In genomic region chr4:53217608-53218290, GRCm38 (mm10) we compare ENCODE assay signal across 8 mouse cellular contexts. TPM values are rescaled to one million over a fixed set of nuclear protein-coding genes. Genes with fewer than 3 reads are reported as not detected.
DNase-seq lines count a peak whose midpoint lies in the region; ATAC-seq and TF ChIP-seq lines count a peak whose summit lies in the region.

No protein-coding gene starts in this region.

- no peaks in the 10 kb centered on the region for H3K36me3 ChIP-seq in G1E (replicated peaks)
- no peaks in the 10 kb centered on the region for H3K36me3 ChIP-seq in hindbrain, embryonic 16.5 days (ENCODE audit: control insufficient read depth, insufficient read depth, low read length)

- H3K4me3 ChIP-seq in G1E (ENCODE audit: low read depth, low read length) = peak overlapping the region; percentile 65
- peak overlapping the region; percentile 81 for H3K4me3 ChIP-seq in gastrocnemius, adult 2 months
- peak overlapping the region; percentile 45 for H3K4me3 ChIP-seq in hindbrain, embryonic 16.5 days (ENCODE audit: low read length)

- peak overlapping the region; percentile 54 for H3K9ac ChIP-seq in hindbrain, embryonic 16.5 days (ENCODE audit: low read depth, low read length)

- H3K27me3 ChIP-seq in G1E (ENCODE audit: insufficient read depth, low read length) = peaks cover 24% of the 10 kb centered on the region
- no peaks in the 10 kb centered on the region for H3K27me3 ChIP-seq in hindbrain, embryonic 16.5 days (replicated peaks; ENCODE audit: control insufficient read depth, insufficient read depth, low read length)

- intact Hi-C loops in gastrocnemius, adult 2 months (cut with DNase I) = loop anchor here (2.0 kb wide), 2 partner anchors 21 to 47 kb away; no protein-coding TSS in a partner anchor

- WGBS in hindbrain, embryonic 16.5 days = under 1% methylated on average over 38 of the region's 38 CpGs

- H3K9me3 ChIP-seq in G1E (replicated peaks) = no peaks in the 10 kb centered on the region
- no peaks in the 10 kb centered on the region for H3K9me3 ChIP-seq in hindbrain, embryonic 16.5 days (ENCODE audit: control insufficient read depth, low read length)

- peak overlapping the region; percentile 69 for H3K4me2 ChIP-seq in hindbrain, embryonic 16.5 days (ENCODE audit: low read length)

- H3K4me1 ChIP-seq in G1E (ENCODE audit: insufficient read depth, low read depth, low read length) = peaks cover 16% of the 10 kb centered on the region
- H3K4me1 ChIP-seq in hindbrain, embryonic 16.5 days (ENCODE audit: control insufficient read depth, insufficient read depth, low read depth, low read length) = peaks cover 20% of the 10 kb centered on the region

- H3K27ac ChIP-seq in gastrocnemius, adult 2 months = peak overlapping the region; percentile 80
- peak overlapping the region; percentile 83 for H3K27ac ChIP-seq in hindbrain, embryonic 16.5 days (ENCODE audit: low read depth, low read length)

- peak; percentile 26 for DNase-seq in G1E (ENCODE audit: low spot score)
- peak; percentile 73 to 76 for DNase-seq in cerebellum, postnatal 14 days
- peak; percentile 88 for DNase-seq in gastrocnemius, adult 2 months
- peak; percentile 60 to 73 for DNase-seq in left cerebral cortex, adult 18-20 months (ENCODE audit: low spot score in 2 of 2)
- peak; percentile 78 to 89 for DNase-seq in lung, postnatal 4 days
- peak; percentile 89 for DNase-seq in retina, postnatal 1 day
- DNase-seq in thymus, postnatal 36 days = peak; percentile 75 to 86

- no peak for TF ChIP-seq CTCF in G1E (IDR thresholded peaks at IDR 0.05; ENCODE audit: low read depth, low read length)
- TF ChIP-seq CTCF in gastrocnemius, adult 2 months (IDR thresholded peaks at IDR 0.05) = no peak

- no peak; the same call in 1 of the 2 replicates for ATAC-seq in G1E (ENCODE audit: extremely low read depth, insufficient number of reproducible peaks, low FRiP score, poor library complexity, severe bottlenecking)
- ATAC-seq in hindbrain, embryonic 16.5 days = peak; percentile 88

RNA-seq across cellular contexts. Expression of gene Abca1, which starts 58.1 kb away (rescaled TPM):
- total RNA-seq in G1E (2014; fragmentation: Nextera tagmentation) (21.5 and 23.0 TPM in 2 replicates), G1E (2017) (4.6 and 4.7 TPM in 2 replicates)
- polyA plus RNA-seq in G1E (2012) = 1.8 and 2.1 TPM in 2 replicates
- 1 to 10 TPM; 5.9 to 8.6 TPM for total RNA-seq in gastrocnemius, adult 2 months (2021)
- polyA plus RNA-seq in hindbrain, embryonic 16.5 days (2015; fragmentation: Nextera tagmentation; extraction: Ambion mirVana) = 9.4 and 10.0 TPM in 2 replicates
- 10 to 100 TPM; 13.6 to 14.7 TPM for total RNA-seq in left cerebral cortex, adult 18-20 months (2021)

Comparison
In these comparisons a context has a peak if more than half of its experiments do, and no peak if none do; other contexts are left out.
1. DNase-seq: peak in every context shown above with its lines; median percentile 89 in retina, postnatal 1 day; 88 in gastrocnemius, adult 2 months; 84 in lung, postnatal 4 days; 80 in thymus, postnatal 36 days; 74 in cerebellum, postnatal 14 days; 66 in left cerebral cortex, adult 18-20 months; 26 in G1E.